Mouse (Mus musculus) hindbrain, embryonic 11.5 days (tissue): Measurements from ENCODE around the gene Cd40. TPM values are rescaled to one million over a fixed set of nuclear protein-coding genes. Genes with fewer than 3 reads are reported as not detected.
A peak's percentile ranks its signal among the peaks of the same experiment; 100 is the strongest.

Experiments
- ATAC-seq: fragments of 200-750 bp; cut with Nextera tagmentation; 2 replicates; pipeline ENCODE4 v1.8.0; 2017; ENCODE audit warnings: mild to moderate bottlenecking, moderate TSS enrichment, moderate library complexity; ENCODE audit not compliant: low FRiP score
- DNase-seq: peaks from one replicate; pipeline ENCODE4 v3.0.0-alpha.2; 2015; ENCODE audit warnings: low spot score
- H3K27ac ChIP-seq: fragments of 300-500 bp; sonication (generic); 2 replicates; pipeline ENCODE4 v1.5.1; 2014; ENCODE audit warnings: mild to moderate bottlenecking, low read depth, low read length
- H3K27me3 ChIP-seq: fragments of 300-500 bp; sonication (generic); 2 replicates; pipeline ENCODE4 v1.6.1; 2014; ENCODE audit warnings: mild to moderate bottlenecking, low read length, moderate library complexity, mixed read lengths; ENCODE audit not compliant: control insufficient read depth, insufficient read depth
- H3K36me3 ChIP-seq: fragments of 300-500 bp; sonication (generic); 2 replicates; pipeline ENCODE4 v1.6.1; 2014; ENCODE audit warnings: mild to moderate bottlenecking, low read length, moderate library complexity, mixed read lengths; ENCODE audit not compliant: control insufficient read depth, insufficient read depth
- H3K4me1 ChIP-seq: fragments of 300-500 bp; sonication (generic); replicated peaks from 2 replicates; pipeline ENCODE4 v1.6.1; 2014; ENCODE audit warnings: low read length, mixed read lengths; ENCODE audit not compliant: control insufficient read depth, insufficient read depth
- H3K4me2 ChIP-seq: fragments of 300-500 bp; sonication (generic); replicated peaks from 2 replicates; pipeline ENCODE4 v1.6.1; 2014; ENCODE audit warnings: mild to moderate bottlenecking, low read depth, low read length
- H3K4me3 ChIP-seq: fragments of 300-500 bp; sonication (generic); 2 replicates; pipeline ENCODE4 v1.5.1; 2014; ENCODE audit warnings: low read depth, low read length
- H3K9ac ChIP-seq: fragments of 300-500 bp; sonication (generic); 2 replicates; pipeline ENCODE4 v1.6.1; 2014; ENCODE audit warnings: low read depth, low read length
- H3K9me3 ChIP-seq: fragments of 300-500 bp; sonication (generic); 2 replicates; pipeline ENCODE4 v1.6.1; 2016; ENCODE audit warnings: low read length; ENCODE audit not compliant: control insufficient read depth
- WGBS: fragments of 180-500 bp; shearing (Covaris S2); extraction: QIAGEN DNeasy Blood & Tissue Kit; methylation state at CpG from one replicate; pipeline ENCODE4 v1.1.7; 2014; 5-methylcytosine and 5-hydroxymethylcytosine counted together
- polyA plus RNA-seq: library from polyadenylated mRNA; unstranded; fragments of >200 nt; fragmentation: Nextera tagmentation; extraction: Ambion mirVana; gene quantifications from 2 replicates; pipeline ENCODE4 v1.2.1, GENCODE M21; 2014

Gene Cd40
- polyA plus RNA-seq, 1 experiment from 2014 or later: 4.9 TPM

GRCm38 (mm10) chr2:165098861-165099260 lies 43.4 kb downstream of the Cd40 start:
- no peak for DNase-seq
- no peaks in the 10 kb centered on the region; the same call in 1 of the 2 replicates for H3K27me3 ChIP-seq
- no peak overlapping the region for H3K9ac ChIP-seq

GRCm38 (mm10) chr2:165100749-165101148 lies 45.3 kb downstream of the Cd40 start:
- Histone ChIP-seq H3K9me3 (no peaks in the 10 kb centered on the region), H3K4me1 (peaks cover 5% of the 10 kb centered on the region; the same call in 1 of the 2 replicates), H3K4me3 (no peak overlapping the region), H3K4me2 (no peak overlapping the region), H3K36me3 (no peaks in the 10 kb centered on the region), H3K27ac (no peak overlapping the region), H3K27me3 (no peaks in the 10 kb centered on the region; the same call in 1 of the 2 replicates), H3K9ac (no peak overlapping the region)
- ATAC-seq (no peak), DNase-seq (no peak)
- WGBS: 9% methylated on average over 6 of the region's 6 CpGs

More at GRCm38 (mm10) chr2:165098861-165099260, 43.4 kb downstream of the Cd40 start:
- H3K36me3 ChIP-seq: no peaks in the 10 kb centered on the region
- no peak for ATAC-seq
- WGBS: 87% methylated on average over 3 of the region's 3 CpGs
- H3K4me3 ChIP-seq: no peak overlapping the region
- H3K4me2 ChIP-seq: no peak overlapping the region
- peaks cover 5% of the 10 kb centered on the region; the same call in 1 of the 2 replicates for H3K4me1 ChIP-seq
- H3K27ac ChIP-seq: no peak overlapping the region
- no peaks in the 10 kb centered on the region for H3K9me3 ChIP-seq

- Histone ChIP-seq H3K4me1 (peaks cover 6% of the 10 kb centered on the region), H3K4me2 (no peak overlapping the region), H3K9ac (no peak overlapping the region), H3K27ac (no peak overlapping the region), H3K4me3 (no peak overlapping the region), H3K9me3 (no peaks in the 10 kb centered on the region), H3K36me3 (no peaks in the 10 kb centered on the region), H3K27me3 (no peaks in the 10 kb centered on the region; the same call in 1 of the 2 replicates)
- 78% methylated on average over 3 of the region's 3 CpGs for WGBS
- no peak for ATAC-seq
- DNase-seq: no peak
Observed at GRCm38 (mm10) chr2:165102920-165103319, 47.5 kb downstream of the Cd40 start.

- Histone ChIP-seq H3K27me3 (peaks cover 10% of the 10 kb centered on the region), H3K36me3 (no peaks in the 10 kb centered on the region), H3K4me3 (no peak overlapping the region), H3K4me2 (no peak overlapping the region), H3K9me3 (no peaks in the 10 kb centered on the region), H3K4me1 (peaks cover 6% of the 10 kb centered on the region), H3K9ac (no peak overlapping the region), H3K27ac (no peak overlapping the region)
- 72% methylated on average over 16 of the region's 16 CpGs for WGBS
- no peak for ATAC-seq
- no peak for DNase-seq
Observed at GRCm38 (mm10) chr2:165105513-165106079, 50.2 kb downstream of the Cd40 start.

GRCm38 (mm10) chr2:165106585-165106984 lies 51.2 kb downstream of the Cd40 start:
- 16% methylated on average over 18 of the region's 18 CpGs for WGBS
- Histone ChIP-seq H3K36me3 (no peaks in the 10 kb centered on the region), H3K4me1 (peaks cover 6% of the 10 kb centered on the region), H3K9me3 (no peaks in the 10 kb centered on the region), H3K27me3 (peaks cover 20% of the 10 kb centered on the region), H3K4me3 (no peak overlapping the region), H3K4me2 (no peak overlapping the region), H3K27ac (peak overlapping the region; percentile 47; the same call in 1 of the 2 replicates), H3K9ac (no peak overlapping the region)
- ATAC-seq (peak; percentile 57; the same call in 1 of the 2 replicates), DNase-seq (no peak)

GRCm38 (mm10) chr2:165112149-165112548 lies 56.7 kb downstream of the Cd40 start:
- H3K4me2 ChIP-seq: peak overlapping the region; percentile 13; the same call in 1 of the 2 replicates
- peaks cover 51% of the 10 kb centered on the region for H3K27me3 ChIP-seq
- DNase-seq (peak; percentile 96), ATAC-seq (peak; percentile 57; the same call in 1 of the 2 replicates)
- 0 out of 2 replicates have a peak overlapping the region, but pooled peaks have one; percentile 19 for H3K9ac ChIP-seq
- WGBS: under 1% methylated on average over 52 of the region's 54 CpGs
- no peaks in the 10 kb centered on the region for H3K9me3 ChIP-seq
- no peak overlapping the region for H3K27ac ChIP-seq
- H3K4me3 ChIP-seq: 0 out of 2 replicates have a peak overlapping the region, but pooled peaks have one; percentile 8
- no peaks in the 10 kb centered on the region for H3K36me3 ChIP-seq
- 0 out of 2 replicates have a peak, but pooled peaks cover 7% of the 10 kb centered on the region for H3K4me1 ChIP-seq

GRCm38 (mm10) chr2:165113733-165114132 lies 58.3 kb downstream of the Cd40 start:
- 0 out of 2 replicates have a peak, but pooled peaks cover 7% of the 10 kb centered on the region for H3K4me1 ChIP-seq
- no peak overlapping the region for H3K9ac ChIP-seq
- DNase-seq: peak; percentile 74
- H3K9me3 ChIP-seq: no peaks in the 10 kb centered on the region
- H3K4me3 ChIP-seq: no peak overlapping the region
- H3K27ac ChIP-seq: no peak overlapping the region
- WGBS: 12% methylated on average over 11 of the region's 11 CpGs
- H3K4me2 ChIP-seq: no peak overlapping the region
- ATAC-seq: peak; percentile 54
- H3K27me3 ChIP-seq: peaks cover 48% of the 10 kb centered on the region
- no peaks in the 10 kb centered on the region for H3K36me3 ChIP-seq

GRCm38 (mm10) chr2:165120765-165121164 lies 65.3 kb downstream of the Cd40 start:
- Histone ChIP-seq H3K27me3 (peaks cover 7% of the 10 kb centered on the region; the same call in 1 of the 2 replicates), H3K36me3 (no peaks in the 10 kb centered on the region), H3K4me1 (0 out of 2 replicates have a peak, but pooled peaks cover 2% of the 10 kb centered on the region), H3K27ac (no peak overlapping the region), H3K4me2 (no peak overlapping the region), H3K4me3 (no peak overlapping the region), H3K9ac (no peak overlapping the region), H3K9me3 (no peaks in the 10 kb centered on the region)
- ATAC-seq (peak; percentile 46; the same call in 1 of the 2 replicates), DNase-seq (no peak)
- 71% methylated on average over 9 of the region's 9 CpGs for WGBS
